Mouse (Mus musculus) kidney, embryonic 16.5 days (tissue): Measurements from ENCODE around the gene Fam151b. TPM values are rescaled to one million over a fixed set of nuclear protein-coding genes. Genes with fewer than 3 reads are reported as not detected.

ENCODE experiments used
- ATAC-seq: fragments of 200-750 bp; cut with Nextera tagmentation; 2 replicates; pipeline ENCODE4 v1.8.0; 2017; ENCODE audit warnings: moderate TSS enrichment; ENCODE audit not compliant: low FRiP score, low TSS enrichment
- H3K27ac ChIP-seq: fragments of 300-500 bp; sonication (generic); 2 replicates; pipeline ENCODE4 v1.5.1; 2014; ENCODE audit warnings: low read length
- H3K27me3 ChIP-seq: fragments of 300-500 bp; sonication (generic); 2 replicates; pipeline ENCODE4 v1.6.1; 2014; ENCODE audit warnings: low read length, control low read depth, mixed read lengths; ENCODE audit not compliant: insufficient read depth
- H3K36me3 ChIP-seq: fragments of 300-500 bp; sonication (generic); 2 replicates; pipeline ENCODE4 v1.6.1; 2014; ENCODE audit warnings: low read length, control low read depth, mixed read lengths; ENCODE audit not compliant: insufficient read depth
- H3K4me1 ChIP-seq: fragments of 300-500 bp; sonication (generic); 2 replicates; pipeline ENCODE4 v1.6.1; 2014; ENCODE audit warnings: low read length, control low read depth, mixed read lengths; ENCODE audit not compliant: insufficient read depth
- H3K4me2 ChIP-seq: fragments of 300-500 bp; sonication (generic); replicated peaks from 2 replicates; pipeline ENCODE4 v1.6.1; 2014; ENCODE audit warnings: low read depth, low read length
- H3K4me3 ChIP-seq: fragments of 300-500 bp; sonication (generic); 2 replicates; pipeline ENCODE4 v1.5.1; 2014; ENCODE audit warnings: mild to moderate bottlenecking, low read length
- H3K9ac ChIP-seq: fragments of 300-500 bp; sonication (generic); replicated peaks from 2 replicates; pipeline ENCODE4 v1.6.1; 2014; ENCODE audit warnings: low read length
- H3K9me3 ChIP-seq: fragments of 300-500 bp; sonication (generic); 2 replicates; pipeline ENCODE4 v1.6.1; 2016; ENCODE audit warnings: low read length, control low read depth
- WGBS: fragments of 180-500 bp; shearing (Covaris S2); extraction: QIAGEN DNeasy Blood & Tissue Kit; methylation state at CpG from one replicate; pipeline ENCODE4 v1.1.7; 2014; 5-methylcytosine and 5-hydroxymethylcytosine counted together
- polyA plus RNA-seq: library from polyadenylated mRNA; unstranded; fragments of >200 nt; fragmentation: Nextera tagmentation; extraction: Ambion mirVana; gene quantifications from 2 replicates; pipeline ENCODE4 v1.2.1, GENCODE M21; 2015

Gene Fam151b
- polyA plus RNA-seq, 1 experiment from 2014 or later: 0.17 TPM

DNA sequence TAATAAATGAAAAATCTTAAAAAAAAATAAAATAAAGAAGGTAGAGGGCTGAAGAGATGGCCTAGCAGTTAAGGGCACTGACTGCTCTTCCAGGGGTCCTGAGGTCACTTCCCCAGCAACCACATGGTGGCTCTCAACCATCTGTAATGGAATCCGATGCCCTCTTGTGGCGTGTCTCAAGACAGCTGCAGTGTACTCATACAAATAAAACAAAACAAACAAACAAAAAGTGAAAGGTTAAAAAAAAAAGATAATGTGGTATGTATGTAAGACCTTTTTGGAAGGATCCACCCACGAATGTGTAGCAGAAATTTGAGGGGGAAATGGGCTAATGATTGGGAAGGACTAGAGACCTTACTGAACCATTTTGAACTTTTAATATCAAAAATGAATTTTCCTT lies 467 bp downstream of the Fam151b start:
- Histone ChIP-seq H3K27ac (no peak overlapping the region), H3K9me3 (peaks cover 2% of the 10 kb centered on the region; the same call in 1 of the 2 replicates), H3K27me3 (no peaks in the 10 kb centered on the region), H3K36me3 (0 out of 2 replicates have a peak, but pooled peaks cover 5% of the 10 kb centered on the region), H3K4me3 (peak overlapping the region; percentile 51), H3K9ac (peak overlapping the region; percentile 60), H3K4me2 (peak overlapping the region; percentile 68), H3K4me1 (no peaks in the 10 kb centered on the region)
- ATAC-seq: peak; percentile 75
- WGBS: 9% methylated on average over 3 of the region's 3 CpGs

DNA sequence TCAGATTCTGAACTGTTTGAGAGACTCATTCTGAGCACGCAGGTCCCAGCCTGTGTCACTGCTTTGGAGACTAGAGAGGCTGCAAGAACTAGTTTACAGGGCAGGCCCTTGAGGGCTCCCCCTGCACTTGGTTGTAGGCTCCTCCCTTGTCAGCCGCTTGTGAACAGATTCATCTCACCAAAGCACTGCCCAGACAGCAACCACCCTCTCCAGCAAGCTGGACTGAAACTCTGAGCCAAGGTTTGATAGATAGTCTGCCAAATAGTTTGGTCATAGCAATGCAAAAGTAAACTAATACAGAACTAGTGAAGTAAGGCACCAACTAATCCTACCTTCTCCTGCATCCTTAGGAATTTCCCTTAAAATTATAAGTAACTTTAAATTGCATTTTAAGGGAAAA lies 13.7 kb downstream of the Fam151b start:
- peak; percentile 27; the same call in 1 of the 2 replicates for ATAC-seq
- H3K36me3 ChIP-seq: no peaks in the 10 kb centered on the region
- H3K9ac ChIP-seq: no peak overlapping the region
- no peak overlapping the region for H3K4me3 ChIP-seq
- no peaks in the 10 kb centered on the region for H3K9me3 ChIP-seq
- no peaks in the 10 kb centered on the region for H3K4me1 ChIP-seq
- H3K4me2 ChIP-seq: no peak overlapping the region
- WGBS: 63% methylated on average over 2 of the region's 2 CpGs
- H3K27ac ChIP-seq: no peak overlapping the region
- H3K27me3 ChIP-seq: no peaks in the 10 kb centered on the region

DNA sequence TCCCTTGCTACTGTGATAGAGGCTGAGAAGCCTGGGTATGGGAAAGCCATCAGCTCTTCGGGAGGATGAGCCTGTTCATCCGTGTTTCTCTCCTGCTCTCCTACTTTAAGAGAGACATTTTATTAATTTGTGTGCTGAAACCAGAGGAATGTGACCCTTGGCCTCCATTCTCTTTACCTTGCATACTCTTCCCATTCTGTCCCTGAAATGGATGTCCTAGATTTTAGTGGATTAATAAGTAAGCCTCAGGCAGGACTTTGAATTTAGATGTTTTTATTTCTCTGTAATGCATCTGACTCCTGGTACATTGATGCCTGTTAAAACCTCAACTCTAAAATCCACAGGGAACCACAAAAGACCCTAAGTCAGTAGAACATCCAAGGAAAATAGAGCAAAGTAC lies 14.4 kb downstream of the Fam151b start:
- no peaks in the 10 kb centered on the region for H3K27me3 ChIP-seq
- H3K27ac ChIP-seq: 0 out of 2 replicates have a peak overlapping the region, but pooled peaks have one; percentile 20
- H3K4me1 ChIP-seq: no peaks in the 10 kb centered on the region
- H3K4me2 ChIP-seq: no peak overlapping the region
- no peak for ATAC-seq
- H3K9me3 ChIP-seq: no peaks in the 10 kb centered on the region
- no peak overlapping the region for H3K9ac ChIP-seq
- no peak overlapping the region for H3K4me3 ChIP-seq
- H3K36me3 ChIP-seq: no peaks in the 10 kb centered on the region
- 43% methylated on average over 2 of the region's 2 CpGs for WGBS

DNA sequence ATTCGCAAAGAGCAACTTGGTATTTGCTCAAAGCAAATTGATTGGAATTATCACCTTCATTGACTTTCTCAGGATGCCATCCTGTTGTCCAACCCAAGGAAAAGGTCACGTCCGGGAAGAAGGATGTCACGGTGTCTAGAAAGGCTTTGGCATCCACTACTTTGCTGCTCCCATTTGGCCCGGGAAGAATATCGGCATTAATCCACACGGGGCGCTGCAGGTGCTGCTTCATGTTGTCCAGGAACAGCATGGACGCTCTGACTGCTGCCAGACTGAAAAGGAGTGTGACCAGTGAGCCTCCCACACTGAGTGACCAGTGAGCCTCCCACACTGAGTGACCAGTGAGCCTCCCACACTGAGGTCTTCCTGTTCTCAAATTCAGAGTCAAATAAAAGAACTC lies 15.9 kb downstream of the Fam151b start:
- H3K4me3 ChIP-seq: no peak overlapping the region
- no peaks in the 10 kb centered on the region for H3K36me3 ChIP-seq
- H3K9ac ChIP-seq: no peak overlapping the region
- WGBS: 70% methylated on average over 9 of the region's 9 CpGs
- no peak overlapping the region for H3K27ac ChIP-seq
- H3K4me1 ChIP-seq: no peaks in the 10 kb centered on the region
- no peaks in the 10 kb centered on the region for H3K9me3 ChIP-seq
- no peak overlapping the region for H3K4me2 ChIP-seq
- H3K27me3 ChIP-seq: no peaks in the 10 kb centered on the region
- no peak for ATAC-seq

DNA sequence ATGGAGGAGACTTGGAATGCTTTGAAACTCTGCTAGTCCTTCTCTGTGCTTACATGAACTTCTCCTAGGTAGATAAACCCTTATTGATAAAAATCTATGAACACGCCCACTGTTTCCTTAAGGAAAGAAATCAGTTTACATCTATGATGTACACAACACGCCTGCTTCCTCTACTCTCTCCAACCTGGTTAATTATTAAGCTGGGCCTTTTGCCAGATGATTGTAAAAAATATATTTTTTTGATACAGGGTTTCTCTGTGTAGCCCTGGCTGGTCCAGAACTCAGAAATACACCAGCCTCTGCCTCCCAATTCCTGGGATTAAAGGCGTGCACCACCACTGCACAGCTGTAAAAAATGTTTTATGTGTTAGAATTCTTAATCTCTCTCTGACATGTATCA lies 19.1 kb downstream of the Fam151b start:
- WGBS: 75% methylated on average over 3 of the region's 3 CpGs
- Histone ChIP-seq H3K27me3 (no peaks in the 10 kb centered on the region), H3K4me3 (no peak overlapping the region), H3K27ac (no peak overlapping the region), H3K36me3 (no peaks in the 10 kb centered on the region), H3K4me1 (no peaks in the 10 kb centered on the region), H3K9ac (no peak overlapping the region), H3K4me2 (no peak overlapping the region), H3K9me3 (no peaks in the 10 kb centered on the region)
- no peak for ATAC-seq

DNA sequence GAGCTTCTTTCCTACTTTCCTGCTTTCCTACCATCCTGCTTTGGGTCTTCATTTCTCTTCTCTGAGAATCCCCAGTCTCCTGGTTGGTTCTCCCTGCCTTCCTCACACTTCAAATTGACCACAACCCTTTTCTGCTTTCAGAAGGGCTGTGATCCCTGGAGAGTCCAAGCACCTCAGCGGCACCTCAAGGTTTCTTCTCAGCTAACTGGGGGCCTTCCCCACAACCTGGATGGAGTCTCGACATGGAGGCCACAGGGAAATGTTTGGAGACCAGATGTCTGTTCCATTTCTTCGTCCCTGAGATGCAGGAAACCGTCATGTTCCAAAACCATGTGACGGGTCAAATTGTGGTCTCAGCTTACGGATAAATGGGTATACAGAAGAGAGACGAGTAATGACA lies 36.9 kb downstream of the Fam151b start:
- no peak overlapping the region for H3K4me3 ChIP-seq
- H3K9ac ChIP-seq: no peak overlapping the region
- no peaks in the 10 kb centered on the region for H3K36me3 ChIP-seq
- no peaks in the 10 kb centered on the region for H3K27me3 ChIP-seq
- 88% methylated on average over 7 of the region's 7 CpGs for WGBS
- no peak for ATAC-seq
- no peaks in the 10 kb centered on the region for H3K4me1 ChIP-seq
- no peak overlapping the region for H3K4me2 ChIP-seq
- H3K9me3 ChIP-seq: no peaks in the 10 kb centered on the region
- no peak overlapping the region for H3K27ac ChIP-seq

DNA sequence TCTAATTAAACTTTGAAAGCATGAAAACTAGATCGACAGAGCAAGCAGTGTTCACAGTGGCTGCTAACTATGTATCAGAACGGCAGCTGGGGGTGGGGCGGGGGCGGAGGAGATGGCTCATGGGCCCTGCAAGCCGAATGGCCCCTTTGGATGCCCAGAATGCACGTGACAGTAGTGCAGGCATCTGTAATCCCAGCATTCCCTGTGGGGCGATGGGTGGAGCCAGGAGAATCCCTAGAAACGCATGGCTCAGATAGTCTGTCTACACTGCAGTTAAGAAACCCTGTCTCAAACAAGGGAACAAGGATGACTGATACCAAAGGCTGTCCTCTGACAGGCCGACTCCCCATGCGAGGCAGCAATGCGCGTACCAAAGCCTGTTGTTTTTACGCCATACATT lies 43.5 kb downstream of the Fam151b start:
- Histone ChIP-seq H3K9ac (no peak overlapping the region), H3K4me1 (no peaks in the 10 kb centered on the region), H3K36me3 (no peaks in the 10 kb centered on the region), H3K27ac (no peak overlapping the region), H3K4me3 (no peak overlapping the region), H3K27me3 (no peaks in the 10 kb centered on the region), H3K4me2 (no peak overlapping the region), H3K9me3 (no peaks in the 10 kb centered on the region)
- 79% methylated on average over 13 of the region's 13 CpGs for WGBS
- no peak for ATAC-seq

DNA sequence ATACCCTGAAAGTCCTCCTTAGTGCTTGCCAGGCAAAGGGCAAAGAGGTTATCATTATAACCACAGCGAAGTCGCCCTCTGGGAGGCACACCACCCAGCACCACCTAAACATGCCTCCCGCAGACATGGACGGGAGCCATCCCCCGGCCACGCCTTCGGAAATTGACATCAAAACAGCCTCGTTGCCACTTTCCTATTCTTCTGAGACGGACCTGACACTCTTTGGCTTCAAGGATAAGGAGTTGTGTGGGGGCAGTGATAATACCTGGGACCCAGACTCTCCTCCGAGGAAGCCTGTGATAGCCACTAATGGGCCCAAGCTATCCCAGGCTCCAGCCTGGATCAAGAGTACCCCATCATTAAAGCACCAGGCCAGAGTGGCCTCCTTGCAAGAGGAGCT lies 45.2 kb downstream of the Fam151b start:
- no peak for ATAC-seq
- no peaks in the 10 kb centered on the region for H3K4me1 ChIP-seq
- no peak overlapping the region for H3K4me2 ChIP-seq
- no peak overlapping the region for H3K4me3 ChIP-seq
- H3K9me3 ChIP-seq: no peaks in the 10 kb centered on the region
- no peak overlapping the region for H3K9ac ChIP-seq
- H3K36me3 ChIP-seq: no peaks in the 10 kb centered on the region
- H3K27ac ChIP-seq: no peak overlapping the region
- WGBS: 85% methylated on average over 10 of the region's 10 CpGs
- H3K27me3 ChIP-seq: no peaks in the 10 kb centered on the region

DNA sequence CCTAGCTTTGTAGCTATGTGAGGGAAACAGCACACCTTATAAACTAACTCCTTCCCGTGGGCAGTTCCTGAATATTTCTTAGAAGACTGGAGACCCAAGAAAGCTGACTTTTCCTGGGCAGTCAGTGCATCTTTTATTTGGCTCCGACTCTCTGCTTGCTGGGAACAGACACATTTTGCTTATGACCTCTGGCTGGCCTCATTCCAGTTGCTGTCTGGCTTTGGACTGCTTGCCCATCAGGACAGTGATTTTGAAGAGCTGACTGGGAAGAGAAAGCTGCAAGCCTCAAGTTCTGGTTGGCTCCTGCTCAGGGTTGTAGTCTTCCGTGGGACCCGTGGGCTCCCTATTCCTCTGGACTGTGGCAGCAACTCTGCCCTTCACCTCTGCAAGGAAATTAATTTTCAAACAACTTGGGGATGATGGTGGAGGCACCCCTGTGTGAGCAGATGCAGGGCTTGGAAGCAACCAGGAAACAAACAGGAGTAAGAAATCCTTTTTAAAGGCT lies 56.4 kb downstream of the Fam151b start:
- Histone ChIP-seq H3K27me3 (peaks cover 56% of the 10 kb centered on the region), H3K9me3 (no peaks in the 10 kb centered on the region), H3K4me2 (peak overlapping the region; percentile 99; the same call in 1 of the 2 replicates), H3K4me3 (peak overlapping the region; percentile 54; the same call in 1 of the 2 replicates), H3K4me1 (peaks cover 16% of the 10 kb centered on the region), H3K27ac (no peak overlapping the region), H3K36me3 (no peaks in the 10 kb centered on the region), H3K9ac (no peak overlapping the region)
- no peak for ATAC-seq
- 42% methylated on average over 4 of the region's 4 CpGs for WGBS

DNA sequence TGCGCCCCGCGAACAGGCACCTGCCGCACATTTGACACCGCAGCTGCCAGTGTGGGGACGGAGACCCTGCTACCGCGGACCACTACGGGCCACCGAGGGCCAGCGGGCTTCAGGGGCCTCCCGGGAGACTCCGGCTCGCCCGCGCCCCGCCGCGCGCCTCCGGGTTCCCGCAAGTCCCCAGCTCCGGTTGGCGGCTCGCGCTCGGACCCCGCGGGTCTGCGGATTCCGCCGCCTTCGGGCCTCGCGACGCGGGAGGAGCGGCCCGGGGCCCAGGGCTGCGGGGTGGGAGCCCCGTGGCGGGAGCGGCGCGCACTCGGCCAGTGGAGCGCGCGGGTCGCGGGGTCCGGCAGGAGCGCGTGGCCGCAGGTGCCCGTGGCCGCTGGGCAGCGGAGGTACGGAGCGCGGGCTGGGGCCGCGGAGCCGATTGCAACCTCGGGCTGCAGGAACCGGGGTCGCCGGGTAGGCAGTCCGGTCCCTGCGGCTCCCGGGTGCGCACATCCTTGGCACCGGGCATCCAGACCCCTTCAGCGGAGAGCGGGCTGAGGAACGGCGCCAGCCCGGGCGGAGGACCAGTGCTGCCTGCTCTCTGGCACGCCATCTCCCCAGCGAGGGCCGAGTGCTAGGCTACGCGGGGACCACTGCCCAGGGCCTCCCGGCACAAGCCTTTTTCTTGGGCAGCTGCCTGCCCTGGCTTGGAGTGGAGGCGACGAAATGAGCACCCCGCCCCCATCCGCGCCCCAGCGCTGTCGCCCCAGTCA lies 57.3 kb downstream of the Fam151b start:
- H3K27ac ChIP-seq: no peak overlapping the region
- no peaks in the 10 kb centered on the region for H3K36me3 ChIP-seq
- H3K4me1 ChIP-seq: peaks cover 16% of the 10 kb centered on the region
- peak overlapping the region; percentile 64 for H3K9ac ChIP-seq
- under 1% methylated on average over 86 of the region's 92 CpGs for WGBS
- H3K4me2 ChIP-seq: peak overlapping the region; percentile 99
- H3K4me3 ChIP-seq: peak overlapping the region; percentile 54
- H3K9me3 ChIP-seq: no peaks in the 10 kb centered on the region
- peaks cover 58% of the 10 kb centered on the region for H3K27me3 ChIP-seq
- ATAC-seq: peak; percentile 58
